Mouse (Mus musculus): Measurements from ENCODE around the gene Hcst. TPM values are rescaled to one million over a fixed set of nuclear protein-coding genes. Genes with fewer than 3 reads are reported as not detected.

Gene Hcst
- not detected for polyA plus RNA-seq (2014; fragmentation: Illumina TruSeq; extraction: RNeasy Lipid Tissue Mini Kit (QIAGEN cat#74804); ENCODE audit: low read depth, low replicate concordance)

DNA sequence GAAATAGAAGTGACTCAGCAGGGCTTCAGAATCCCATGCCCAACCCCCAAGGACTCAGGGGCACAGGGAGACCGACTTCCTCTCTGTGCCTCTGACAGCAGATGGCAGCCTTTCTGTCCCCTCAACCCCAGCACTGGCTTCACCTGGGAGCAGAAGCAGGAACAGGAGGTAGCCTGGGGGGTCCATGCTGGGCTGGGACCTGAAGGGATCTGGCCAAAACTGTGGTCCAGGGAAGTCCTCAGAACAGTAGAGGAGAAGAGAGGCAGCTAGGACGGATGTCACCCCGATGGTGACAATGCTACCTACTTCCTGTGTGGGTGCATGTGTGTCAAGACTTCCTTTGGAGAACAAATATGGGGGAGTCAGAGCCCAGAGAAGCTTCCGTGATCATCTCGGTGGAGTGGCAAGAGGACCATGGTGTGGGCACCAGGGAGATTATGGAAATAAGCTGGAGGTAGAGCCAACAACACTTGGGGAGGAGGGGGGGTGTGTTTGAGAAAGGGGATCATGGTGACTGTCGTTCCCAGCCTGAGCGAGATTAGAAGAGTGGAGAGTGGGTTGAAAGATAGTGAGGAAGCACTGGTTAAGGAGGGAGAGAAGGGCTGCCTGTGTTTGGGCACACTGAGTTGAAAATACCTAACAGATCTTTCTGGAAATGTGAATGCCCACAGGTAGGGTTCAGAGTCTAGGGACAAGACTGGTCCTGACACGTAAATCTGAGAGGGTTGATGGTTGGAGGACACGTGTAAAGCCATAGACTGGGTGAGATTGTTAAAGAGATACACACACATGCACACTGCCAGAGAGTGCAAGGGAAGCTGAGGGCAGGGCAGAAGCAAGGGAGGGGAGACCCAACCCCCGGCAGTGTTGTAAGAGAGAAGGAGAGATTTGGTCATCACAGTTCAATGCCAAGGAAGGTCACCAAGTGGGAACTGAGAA is at the start of gene Hcst:
TSS of gene Hcst (minus strand) at position 294 of the 939 bp plus-strand sequence.

DNA sequence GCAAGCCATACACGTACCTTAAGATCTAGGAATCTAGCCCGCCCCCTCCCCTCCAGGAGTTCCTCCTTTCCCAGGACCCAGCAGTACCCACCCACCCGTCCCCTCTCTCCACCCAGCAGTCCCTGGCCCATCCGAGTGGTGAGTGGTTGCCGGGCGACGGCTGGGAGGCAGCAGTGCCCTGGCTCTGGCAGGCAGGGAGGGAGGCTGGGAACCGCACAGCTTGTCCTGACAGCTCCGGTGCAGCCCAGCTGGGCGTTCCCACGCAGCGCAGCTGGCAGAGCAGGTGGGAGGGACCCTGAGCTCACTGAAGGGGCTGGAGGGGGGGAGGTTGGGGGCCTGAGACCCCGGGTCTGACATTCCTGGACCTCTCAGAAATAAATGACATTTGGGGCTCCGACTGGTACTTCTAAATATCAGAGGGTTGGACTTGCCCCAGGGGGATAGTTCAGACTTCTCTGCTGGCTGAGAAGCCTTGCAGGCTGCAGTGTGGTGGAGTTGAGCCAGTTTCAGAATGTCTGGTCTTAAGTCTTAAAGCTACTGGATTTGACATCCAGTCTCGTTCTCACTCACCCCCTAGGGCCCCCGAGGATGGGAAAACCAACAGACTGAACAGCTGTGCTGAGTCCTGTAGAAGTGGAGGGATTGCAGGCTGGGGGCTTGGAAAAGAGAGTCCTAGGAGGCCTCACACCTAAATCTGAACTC is 38.1 kb upstream of the Hcst start, which contains the start of the genes Kirrel2 and Nphs1:
TSS of gene Kirrel2 (minus strand) at position 62 of the 702 bp plus-strand sequence.
TSS of gene Nphs1 (plus strand) at position 687 of the 702 bp plus-strand sequence.

DNA sequence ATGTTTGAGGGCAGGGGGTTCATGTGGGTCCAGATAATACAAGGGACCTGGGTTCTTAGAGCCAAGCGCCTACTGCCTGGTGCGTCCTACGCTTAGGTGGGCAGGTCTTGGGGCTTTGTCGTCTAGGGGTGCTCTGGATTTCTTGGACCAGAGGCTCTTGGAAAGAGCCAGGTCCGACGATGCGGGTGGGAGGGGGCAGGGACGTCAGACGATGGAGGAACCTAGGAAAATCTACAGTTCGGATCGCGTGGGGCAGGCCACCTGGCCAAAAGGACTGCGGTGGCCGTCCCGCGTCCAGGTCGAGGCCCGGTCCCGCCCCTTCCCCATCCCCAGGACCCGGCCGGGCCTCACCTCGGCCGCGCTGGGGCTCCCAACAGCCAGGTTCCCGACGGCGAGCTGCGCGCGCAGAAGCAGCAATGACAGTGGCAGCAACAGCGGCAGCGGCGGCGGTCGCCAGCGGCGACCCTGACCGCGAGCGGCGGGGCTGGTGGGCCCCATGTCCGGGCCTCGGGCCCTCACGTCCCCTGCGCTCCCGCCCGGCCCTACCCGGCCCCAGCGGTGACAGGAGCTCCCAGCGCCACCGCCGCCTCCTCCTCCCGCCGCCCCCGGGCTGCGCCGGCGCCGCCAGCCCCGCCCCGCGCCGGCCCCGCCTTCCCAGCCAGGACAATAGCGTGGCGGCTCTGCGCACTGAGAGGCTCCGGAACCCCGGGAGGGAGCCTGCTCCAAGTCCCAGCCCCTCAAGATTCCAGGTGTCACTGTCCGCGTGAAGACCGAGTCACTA is 25.5 kb upstream of the Hcst start, which contains the start of gene Aplp1:
TSS of gene Aplp1 (minus strand) at position 565 of the 781 bp plus-strand sequence.

DNA sequence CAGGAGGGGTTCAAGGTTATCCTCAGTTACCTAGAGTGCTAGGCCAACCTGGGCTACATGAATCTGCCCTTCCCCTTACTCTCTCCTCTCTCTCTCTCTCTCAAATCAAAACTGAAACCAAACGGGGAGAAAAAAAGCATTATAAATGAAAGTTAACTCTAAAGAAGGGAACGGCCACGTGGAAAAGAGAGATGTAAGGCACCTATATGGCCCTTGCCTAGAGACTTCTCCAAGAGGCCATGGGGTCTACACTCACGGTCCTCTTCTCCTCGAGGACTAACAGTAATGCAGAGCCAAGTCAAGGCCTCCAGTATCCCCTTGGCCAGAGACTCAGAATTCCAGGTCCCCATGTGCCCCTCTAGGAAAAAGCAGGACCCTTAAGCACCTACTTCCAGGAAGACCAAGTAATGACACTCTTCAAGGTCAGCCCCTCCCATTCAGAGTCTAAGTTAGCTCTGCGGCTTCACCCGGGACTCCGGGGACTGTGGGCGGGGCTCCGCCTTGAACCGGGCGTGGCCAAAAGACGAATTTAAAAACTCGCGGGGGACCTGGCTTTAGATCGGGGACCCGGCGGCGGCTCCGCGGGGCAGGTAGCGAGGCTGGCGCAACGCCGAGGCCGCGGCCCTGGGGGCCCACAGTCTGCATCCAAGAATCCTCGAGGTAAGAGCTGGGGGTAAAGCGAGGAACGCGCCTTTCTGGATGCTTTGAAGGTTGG is 1.7 kb upstream of the Hcst start, which contains the start of gene Nfkbid:
TSS of gene Nfkbid (plus strand) at position 558 of the 715 bp plus-strand sequence.

DNA sequence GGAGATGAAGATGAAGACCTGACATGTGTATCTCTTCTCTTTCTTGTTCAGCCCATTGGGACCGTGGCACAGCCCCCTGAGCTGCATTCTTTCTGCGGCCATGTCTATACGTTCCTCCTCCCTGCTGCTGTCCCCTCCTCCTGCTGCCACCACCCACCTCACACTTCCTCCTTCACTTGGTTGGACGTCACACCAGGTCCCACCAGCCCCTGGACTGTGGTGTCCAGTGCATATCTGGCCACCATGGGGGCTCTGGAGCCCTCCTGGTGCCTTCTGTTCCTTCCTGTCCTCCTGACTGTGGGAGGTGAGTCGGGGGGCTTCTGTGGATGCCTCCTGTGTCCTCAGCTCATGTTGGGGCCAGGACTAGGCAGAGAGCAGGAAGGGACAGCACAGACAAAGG is 6.1 kb downstream of the Hcst start, which contains the start of gene Tyrobp:
TSS of gene Tyrobp (plus strand) at position 165 of the 400 bp plus-strand sequence.

Other genes starting within 250 kb of the Hcst start
- gene Cox7a1, start 235.7 kb downstream of the Hcst start, polyA plus RNA-seq (2014; fragmentation: Illumina TruSeq; extraction: RNeasy Lipid Tissue Mini Kit (QIAGEN cat#74804); ENCODE audit: low read depth, low replicate concordance): not detected
- 38.4 TPM for gene Capns1, start 221.0 kb downstream of the Hcst start, polyA plus RNA-seq (2014; fragmentation: Illumina TruSeq; extraction: RNeasy Lipid Tissue Mini Kit (QIAGEN cat#74804); ENCODE audit: low read depth, low replicate concordance)
- gene Polr2i, start 187.9 kb downstream of the Hcst start, polyA plus RNA-seq (2014; fragmentation: Illumina TruSeq; extraction: RNeasy Lipid Tissue Mini Kit (QIAGEN cat#74804); ENCODE audit: low read depth, low replicate concordance): 3.8 TPM
- gene Tbcb, start 187.6 kb downstream of the Hcst start, polyA plus RNA-seq (2014; fragmentation: Illumina TruSeq; extraction: RNeasy Lipid Tissue Mini Kit (QIAGEN cat#74804); ENCODE audit: low read depth, low replicate concordance): 5.2 TPM
- not detected for gene Ovol3, start 184.1 kb downstream of the Hcst start, polyA plus RNA-seq (2014; fragmentation: Illumina TruSeq; extraction: RNeasy Lipid Tissue Mini Kit (QIAGEN cat#74804); ENCODE audit: low read depth, low replicate concordance)
- gene Thap8, start 139.8 kb downstream of the Hcst start, polyA plus RNA-seq (2014; fragmentation: Illumina TruSeq; extraction: RNeasy Lipid Tissue Mini Kit (QIAGEN cat#74804); ENCODE audit: low read depth, low replicate concordance): not detected
- 0.42 TPM for gene Wdr62, start 139.4 kb downstream of the Hcst start, polyA plus RNA-seq (2014; fragmentation: Illumina TruSeq; extraction: RNeasy Lipid Tissue Mini Kit (QIAGEN cat#74804); ENCODE audit: low read depth, low replicate concordance)
- 0.19 TPM for gene Clip3, start 128.1 kb downstream of the Hcst start, polyA plus RNA-seq (2014; fragmentation: Illumina TruSeq; extraction: RNeasy Lipid Tissue Mini Kit (QIAGEN cat#74804); ENCODE audit: low read depth, low replicate concordance)
- gene Alkbh6, start 111.1 kb downstream of the Hcst start, polyA plus RNA-seq (2014; fragmentation: Illumina TruSeq; extraction: RNeasy Lipid Tissue Mini Kit (QIAGEN cat#74804); ENCODE audit: low read depth, low replicate concordance): 1.9 TPM
- gene Syne4, start 105.0 kb downstream of the Hcst start, polyA plus RNA-seq (2014; fragmentation: Illumina TruSeq; extraction: RNeasy Lipid Tissue Mini Kit (QIAGEN cat#74804); ENCODE audit: low read depth, low replicate concordance): not detected
- gene E130208F15Rik, start 98.1 kb downstream of the Hcst start, polyA plus RNA-seq (2014; fragmentation: Illumina TruSeq; extraction: RNeasy Lipid Tissue Mini Kit (QIAGEN cat#74804); ENCODE audit: low read depth, low replicate concordance): 0.50 TPM
- 2.9 TPM for gene Sdhaf1, start 96.0 kb downstream of the Hcst start, polyA plus RNA-seq (2014; fragmentation: Illumina TruSeq; extraction: RNeasy Lipid Tissue Mini Kit (QIAGEN cat#74804); ENCODE audit: low read depth, low replicate concordance)
- 0.85 TPM for gene Lrfn3, start 57.1 kb downstream of the Hcst start, polyA plus RNA-seq (2014; fragmentation: Illumina TruSeq; extraction: RNeasy Lipid Tissue Mini Kit (QIAGEN cat#74804); ENCODE audit: low read depth, low replicate concordance)
- 6.5 TPM for gene Tyrobp, start 6.1 kb downstream of the Hcst start, polyA plus RNA-seq (2014; fragmentation: Illumina TruSeq; extraction: RNeasy Lipid Tissue Mini Kit (QIAGEN cat#74804); ENCODE audit: low read depth, low replicate concordance)
- not detected for gene Nfkbid, start 1.9 kb upstream of the Hcst start, polyA plus RNA-seq (2014; fragmentation: Illumina TruSeq; extraction: RNeasy Lipid Tissue Mini Kit (QIAGEN cat#74804); ENCODE audit: low read depth, low replicate concordance)
- gene Aplp1, start 25.7 kb upstream of the Hcst start, polyA plus RNA-seq (2014; fragmentation: Illumina TruSeq; extraction: RNeasy Lipid Tissue Mini Kit (QIAGEN cat#74804); ENCODE audit: low read depth, low replicate concordance): not detected
- gene Kirrel2, start 37.8 kb upstream of the Hcst start, polyA plus RNA-seq (2014; fragmentation: Illumina TruSeq; extraction: RNeasy Lipid Tissue Mini Kit (QIAGEN cat#74804); ENCODE audit: low read depth, low replicate concordance): not detected
- not detected for gene Nphs1, start 38.5 kb upstream of the Hcst start, polyA plus RNA-seq (2014; fragmentation: Illumina TruSeq; extraction: RNeasy Lipid Tissue Mini Kit (QIAGEN cat#74804); ENCODE audit: low read depth, low replicate concordance)
- gene Prodh2, start 73.8 kb upstream of the Hcst start, polyA plus RNA-seq (2014; fragmentation: Illumina TruSeq; extraction: RNeasy Lipid Tissue Mini Kit (QIAGEN cat#74804); ENCODE audit: low read depth, low replicate concordance): 10.0 TPM
- not detected for gene Arhgap33, start 115.2 kb upstream of the Hcst start, polyA plus RNA-seq (2014; fragmentation: Illumina TruSeq; extraction: RNeasy Lipid Tissue Mini Kit (QIAGEN cat#74804); ENCODE audit: low read depth, low replicate concordance)
- 13.0 TPM for gene Hspb6, start 132.3 kb upstream of the Hcst start, polyA plus RNA-seq (2014; fragmentation: Illumina TruSeq; extraction: RNeasy Lipid Tissue Mini Kit (QIAGEN cat#74804); ENCODE audit: low read depth, low replicate concordance)
- gene Proser3, start 132.4 kb upstream of the Hcst start, polyA plus RNA-seq (2014; fragmentation: Illumina TruSeq; extraction: RNeasy Lipid Tissue Mini Kit (QIAGEN cat#74804); ENCODE audit: low read depth, low replicate concordance): 0.34 TPM
- gene Lin37, start 140.0 kb upstream of the Hcst start, polyA plus RNA-seq (2014; fragmentation: Illumina TruSeq; extraction: RNeasy Lipid Tissue Mini Kit (QIAGEN cat#74804); ENCODE audit: low read depth, low replicate concordance): 5.1 TPM
- gene U2af1l4, start 143.4 kb upstream of the Hcst start, polyA plus RNA-seq (2014; fragmentation: Illumina TruSeq; extraction: RNeasy Lipid Tissue Mini Kit (QIAGEN cat#74804); ENCODE audit: low read depth, low replicate concordance): 14.8 TPM
- gene Gm49396, start 143.5 kb upstream of the Hcst start, polyA plus RNA-seq (2014; fragmentation: Illumina TruSeq; extraction: RNeasy Lipid Tissue Mini Kit (QIAGEN cat#74804); ENCODE audit: low read depth, low replicate concordance): 1.6 TPM
- 23.8 TPM for gene Psenen, start 143.8 kb upstream of the Hcst start, polyA plus RNA-seq (2014; fragmentation: Illumina TruSeq; extraction: RNeasy Lipid Tissue Mini Kit (QIAGEN cat#74804); ENCODE audit: low read depth, low replicate concordance)
- gene Igflr1, start 145.6 kb upstream of the Hcst start, polyA plus RNA-seq (2014; fragmentation: Illumina TruSeq; extraction: RNeasy Lipid Tissue Mini Kit (QIAGEN cat#74804); ENCODE audit: low read depth, low replicate concordance): not detected
- 2.6 TPM for gene Kmt2b, start 168.9 kb upstream of the Hcst start, polyA plus RNA-seq (2014; fragmentation: Illumina TruSeq; extraction: RNeasy Lipid Tissue Mini Kit (QIAGEN cat#74804); ENCODE audit: low read depth, low replicate concordance)
- not detected for gene Zbtb32, start 179.1 kb upstream of the Hcst start, polyA plus RNA-seq (2014; fragmentation: Illumina TruSeq; extraction: RNeasy Lipid Tissue Mini Kit (QIAGEN cat#74804); ENCODE audit: low read depth, low replicate concordance)
- gene Upk1a, start 193.0 kb upstream of the Hcst start, polyA plus RNA-seq (2014; fragmentation: Illumina TruSeq; extraction: RNeasy Lipid Tissue Mini Kit (QIAGEN cat#74804); ENCODE audit: low read depth, low replicate concordance): not detected
- 967 TPM for gene Cox6b1, start 206.3 kb upstream of the Hcst start, polyA plus RNA-seq (2014; fragmentation: Illumina TruSeq; extraction: RNeasy Lipid Tissue Mini Kit (QIAGEN cat#74804); ENCODE audit: low read depth, low replicate concordance)
- gene Etv2, start 216.0 kb upstream of the Hcst start, polyA plus RNA-seq (2014; fragmentation: Illumina TruSeq; extraction: RNeasy Lipid Tissue Mini Kit (QIAGEN cat#74804); ENCODE audit: low read depth, low replicate concordance): not detected
- gene Rbm42, start 230.5 kb upstream of the Hcst start, polyA plus RNA-seq (2014; fragmentation: Illumina TruSeq; extraction: RNeasy Lipid Tissue Mini Kit (QIAGEN cat#74804); ENCODE audit: low read depth, low replicate concordance): 0.50 TPM
- gene Haus5, start 245.1 kb upstream of the Hcst start, polyA plus RNA-seq (2014; fragmentation: Illumina TruSeq; extraction: RNeasy Lipid Tissue Mini Kit (QIAGEN cat#74804); ENCODE audit: low read depth, low replicate concordance): 0.93 TPM

Data from liver, adult 10 weeks (tissue).